Mouse (Mus musculus) lung, adult 2 months (tissue): Measurements from ENCODE around the gene Robo1.

Experiments used
- CTCF ChIP-seq: fragments of 200-500 bp; IDR thresholded peaks from 2 replicates; pipeline ENCODE4 v1.5.1; 2011; ENCODE audit warnings: mild to moderate bottlenecking, low read length, control low read depth; ENCODE audit not compliant: insufficient read depth
- POLR2A ChIP-seq: fragments of 200-500 bp; IDR thresholded peaks from 2 replicates; pipeline ENCODE4 v1.6.1; 2011; ENCODE audit warnings: low read depth, mild to moderate bottlenecking, control low read depth, low read length, borderline replicate concordance; ENCODE audit errors: extremely low read depth

DNA sequence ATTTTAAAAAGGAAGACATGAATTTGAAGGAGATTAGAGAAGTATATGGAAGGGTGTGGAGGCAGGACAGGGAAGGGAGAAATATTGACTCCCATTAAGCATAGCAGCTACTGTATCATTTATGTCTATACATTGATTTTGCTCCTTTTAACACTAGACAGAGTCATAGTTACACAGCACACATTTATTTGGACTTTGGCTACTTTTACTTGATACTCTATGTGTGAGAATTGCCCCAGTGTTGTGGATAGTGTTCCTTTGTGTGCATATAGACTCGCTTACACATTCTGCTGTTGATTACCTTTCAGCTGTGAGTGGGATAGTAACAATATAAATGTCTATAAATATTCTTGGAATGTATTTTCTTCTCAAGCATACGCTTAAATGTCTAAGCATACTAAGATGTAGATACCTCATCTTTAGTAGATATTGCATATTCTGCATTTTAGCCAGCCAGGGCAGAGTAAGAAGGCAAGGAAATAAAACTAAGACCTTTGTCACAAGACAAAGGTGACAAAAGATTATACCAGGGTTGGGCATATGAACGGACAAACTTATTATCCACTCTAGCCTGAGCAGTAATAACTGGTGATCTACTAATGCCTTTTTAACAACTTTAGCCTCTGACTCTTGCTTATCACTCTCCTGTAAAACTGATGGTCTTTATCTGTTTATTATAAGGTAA is 31.6 kb upstream of the Robo1 start:
- TF ChIP-seq POLR2A (no peak), CTCF (no peak)
